Mouse (Mus musculus) intestine, embryonic 14.5 days (tissue): ENCODE measurements at regions not wholly inside any gene's neighbourhood (a gene's known extent, or its start where the extent isn't known, plus 50 kb on each side); places are given as distances from the start of the nearest gene placed in this dataset.

ENCODE experiments used
- ATAC-seq: fragments of 200-750 bp; cut with Nextera tagmentation; replicated peaks from 2 replicates; pipeline ENCODE4 v1.8.0; 2017; ENCODE audit warnings: low read depth, moderate number of reproducible peaks, moderate TSS enrichment, moderate library complexity; ENCODE audit not compliant: low FRiP score, low TSS enrichment
- DNase-seq: peaks from one replicate; pipeline ENCODE4 v3.0.0-alpha.2; 2018; ENCODE audit warnings: low spot score
- H3K27ac ChIP-seq: fragments of 300-500 bp; sonication (generic); 2 replicates; pipeline ENCODE4 v1.5.1; 2014; ENCODE audit warnings: low read depth, mild to moderate bottlenecking, control low read depth
- H3K27me3 ChIP-seq: fragments of 300-500 bp; sonication (generic); replicated peaks from 2 replicates; pipeline ENCODE4 v1.6.1; 2014; ENCODE audit warnings: low read length, control low read depth; ENCODE audit not compliant: control insufficient read depth, insufficient read depth
- H3K36me3 ChIP-seq: fragments of 300-500 bp; sonication (generic); 2 replicates; pipeline ENCODE4 v1.6.1; 2014; ENCODE audit warnings: low read length, control low read depth; ENCODE audit not compliant: control insufficient read depth, insufficient read depth
- H3K4me1 ChIP-seq: fragments of 300-500 bp; sonication (generic); replicated peaks from 2 replicates; pipeline ENCODE4 v1.6.1; 2014; ENCODE audit warnings: low read length, control low read depth, mixed read lengths; ENCODE audit not compliant: control insufficient read depth, insufficient read depth
- H3K4me2 ChIP-seq: fragments of 300-500 bp; sonication (generic); 2 replicates; pipeline ENCODE4 v1.6.1; 2014; ENCODE audit warnings: low read length
- H3K4me3 ChIP-seq: fragments of 300-500 bp; sonication (generic); 2 replicates; pipeline ENCODE4 v1.5.1; 2014; ENCODE audit warnings: low read depth, low read length, control low read depth, mixed read lengths
- H3K9ac ChIP-seq: fragments of 300-500 bp; sonication (generic); 2 replicates; pipeline ENCODE4 v1.6.1; 2014; ENCODE audit warnings: mild to moderate bottlenecking, low read length
- H3K9me3 ChIP-seq: fragments of 300-500 bp; sonication (generic); 2 replicates; pipeline ENCODE4 v1.6.1; 2016; ENCODE audit warnings: low read length, control low read depth; ENCODE audit not compliant: control insufficient read depth
- WGBS: fragments of 180-500 bp; shearing (Covaris S2); extraction: QIAGEN DNeasy Blood & Tissue Kit; methylation state at CpG from one replicate; pipeline ENCODE4 v1.1.7; 2014; 5-methylcytosine and 5-hydroxymethylcytosine counted together

DNA sequence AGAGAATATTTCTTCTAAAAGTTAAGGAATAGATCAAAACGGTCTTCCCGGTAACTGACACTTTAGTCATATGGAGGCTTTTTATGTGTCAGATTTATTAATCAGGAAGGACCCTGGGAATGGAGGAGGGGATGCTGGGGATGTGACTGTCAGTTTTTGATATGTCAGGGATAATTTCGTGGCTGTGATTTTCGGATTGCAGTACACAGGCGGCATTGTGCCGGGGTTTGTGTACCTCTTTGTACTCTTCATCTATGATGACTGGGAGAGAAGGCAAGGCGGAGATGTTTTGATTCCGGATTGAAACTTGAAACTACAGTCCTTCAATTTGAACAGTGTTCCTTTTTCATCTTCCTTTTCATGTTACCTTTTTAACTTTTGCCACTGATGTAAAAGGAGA lies 344.2 kb downstream of the Mdfic start:
- H3K4me2 ChIP-seq = no peak overlapping the region
- H3K27me3 ChIP-seq = no peaks in the 10 kb centered on the region
- no peak overlapping the region for H3K4me3 ChIP-seq
- H3K9ac ChIP-seq = no peak overlapping the region
- H3K36me3 ChIP-seq = no peaks in the 10 kb centered on the region
- 79% methylated on average over 8 of the region's 8 CpGs for WGBS
- DNase-seq (no peak), ATAC-seq (no peak)
- H3K27ac ChIP-seq = no peak overlapping the region
- no peaks in the 10 kb centered on the region for H3K4me1 ChIP-seq
- no peaks in the 10 kb centered on the region for H3K9me3 ChIP-seq

DNA sequence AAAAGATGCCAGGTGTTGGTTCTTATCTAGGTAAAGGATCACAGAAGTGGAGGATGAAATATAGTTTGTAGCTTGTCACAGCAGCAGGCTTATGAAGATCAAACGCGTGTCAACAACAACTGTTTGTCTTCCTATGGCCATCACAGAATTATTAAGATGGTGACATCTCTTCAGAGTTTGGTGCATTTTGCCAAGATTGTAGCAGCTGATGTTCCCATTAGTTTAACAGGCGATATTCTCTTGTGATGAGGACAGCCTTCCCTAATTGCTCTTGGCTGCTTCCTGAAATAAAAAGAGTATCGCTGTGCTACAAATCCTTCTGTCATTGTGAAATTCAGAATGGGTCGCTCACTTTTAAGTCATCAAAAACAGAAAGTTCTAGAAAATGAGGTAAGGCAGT lies 344.7 kb downstream of the Mdfic start:
- Histone ChIP-seq H3K4me3 (no peak overlapping the region), H3K4me2 (no peak overlapping the region), H3K27ac (no peak overlapping the region), H3K9me3 (no peaks in the 10 kb centered on the region), H3K27me3 (no peaks in the 10 kb centered on the region), H3K4me1 (no peaks in the 10 kb centered on the region), H3K36me3 (no peaks in the 10 kb centered on the region), H3K9ac (no peak overlapping the region)
- DNase-seq (no peak), ATAC-seq (no peak)
- WGBS = 87% methylated on average over 5 of the region's 5 CpGs

DNA sequence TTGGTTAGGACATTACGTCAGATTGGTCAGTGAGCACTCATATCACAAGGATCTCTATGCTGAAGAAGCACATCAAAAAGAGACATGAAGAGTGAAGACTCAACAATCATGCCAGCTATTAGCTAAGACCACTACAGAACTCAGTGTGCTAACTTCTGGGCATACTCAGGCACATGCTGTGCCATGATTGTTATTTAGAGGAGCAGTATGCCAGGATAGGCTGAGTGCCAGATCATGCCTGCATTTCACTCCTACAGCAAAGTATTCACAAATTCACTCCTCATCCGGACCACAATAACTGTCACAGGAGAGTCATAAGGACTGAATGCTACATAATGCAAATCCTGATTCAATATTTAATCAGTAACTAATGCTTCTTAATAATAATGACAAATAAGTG lies 355.8 kb downstream of the Mdfic start:
- Histone ChIP-seq H3K4me2 (no peak overlapping the region), H3K27me3 (no peaks in the 10 kb centered on the region), H3K4me1 (no peaks in the 10 kb centered on the region), H3K36me3 (no peaks in the 10 kb centered on the region), H3K9ac (no peak overlapping the region), H3K9me3 (no peaks in the 10 kb centered on the region), H3K27ac (no peak overlapping the region), H3K4me3 (no peak overlapping the region)
- WGBS = 90% methylated on average over 2 of the region's 2 CpGs
- ATAC-seq (no peak), DNase-seq (no peak)

DNA sequence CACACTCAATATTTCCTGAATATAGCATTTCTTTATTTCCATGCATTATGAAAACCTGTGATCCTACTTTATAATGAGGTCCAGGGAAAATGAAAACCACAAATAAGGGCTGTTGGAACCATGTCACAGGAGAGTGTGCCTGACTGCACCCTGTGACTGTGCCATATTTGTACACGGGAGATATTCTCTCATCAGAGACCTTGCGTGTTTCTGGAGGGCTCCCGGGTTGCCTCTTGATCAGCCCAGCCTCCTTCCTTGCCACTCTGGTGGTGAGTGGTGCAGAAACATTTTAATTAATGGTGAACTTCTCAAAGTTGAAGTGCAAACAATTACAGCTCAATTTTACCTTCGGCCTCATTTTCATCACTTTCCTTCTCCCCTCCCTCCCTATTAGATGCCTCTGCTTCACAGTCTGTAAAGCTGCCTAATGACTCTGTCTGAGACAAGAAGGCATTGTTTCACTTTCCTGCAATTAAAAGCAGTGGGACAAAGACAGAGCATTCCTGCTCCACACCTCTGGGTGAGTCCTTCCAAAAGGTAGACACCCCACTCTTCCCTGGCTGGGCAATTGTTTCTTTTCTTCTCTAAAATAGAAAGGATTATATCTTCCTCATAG lies 356.8 kb downstream of the Mdfic start:
- H3K27me3 ChIP-seq = no peaks in the 10 kb centered on the region
- no peaks in the 10 kb centered on the region for H3K4me1 ChIP-seq
- ATAC-seq (no peak), DNase-seq (no peak)
- no peaks in the 10 kb centered on the region for H3K9me3 ChIP-seq
- 78% methylated on average over 4 of the region's 4 CpGs for WGBS
- H3K27ac ChIP-seq = no peak overlapping the region
- no peak overlapping the region for H3K9ac ChIP-seq
- H3K4me3 ChIP-seq = no peak overlapping the region
- no peak overlapping the region for H3K4me2 ChIP-seq
- no peaks in the 10 kb centered on the region for H3K36me3 ChIP-seq

DNA sequence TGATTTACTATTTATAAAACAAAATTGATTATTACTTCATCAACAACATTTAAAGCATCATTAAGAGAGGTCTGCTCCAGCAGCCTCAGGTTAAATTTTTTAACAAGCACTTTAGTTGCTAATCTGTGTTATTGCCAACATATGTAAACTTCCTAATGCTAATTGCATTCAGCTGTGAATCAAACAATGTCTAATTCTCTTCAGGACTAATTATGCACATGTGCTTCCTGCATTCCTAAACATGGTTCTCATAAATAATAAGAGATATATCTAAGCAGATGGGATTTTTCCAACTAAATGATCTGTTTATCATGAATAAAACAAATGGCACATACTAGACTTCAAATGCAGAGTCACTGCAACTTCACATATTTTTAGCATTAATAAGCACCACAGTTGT lies 357.5 kb downstream of the Mdfic start:
- H3K9ac ChIP-seq = no peak overlapping the region
- H3K9me3 ChIP-seq = no peaks in the 10 kb centered on the region
- DNase-seq (no peak), ATAC-seq (no peak)
- H3K27me3 ChIP-seq = no peaks in the 10 kb centered on the region
- H3K4me2 ChIP-seq = no peak overlapping the region
- H3K27ac ChIP-seq = no peak overlapping the region
- H3K4me1 ChIP-seq = no peaks in the 10 kb centered on the region
- H3K36me3 ChIP-seq = no peaks in the 10 kb centered on the region
- no peak overlapping the region for H3K4me3 ChIP-seq

DNA sequence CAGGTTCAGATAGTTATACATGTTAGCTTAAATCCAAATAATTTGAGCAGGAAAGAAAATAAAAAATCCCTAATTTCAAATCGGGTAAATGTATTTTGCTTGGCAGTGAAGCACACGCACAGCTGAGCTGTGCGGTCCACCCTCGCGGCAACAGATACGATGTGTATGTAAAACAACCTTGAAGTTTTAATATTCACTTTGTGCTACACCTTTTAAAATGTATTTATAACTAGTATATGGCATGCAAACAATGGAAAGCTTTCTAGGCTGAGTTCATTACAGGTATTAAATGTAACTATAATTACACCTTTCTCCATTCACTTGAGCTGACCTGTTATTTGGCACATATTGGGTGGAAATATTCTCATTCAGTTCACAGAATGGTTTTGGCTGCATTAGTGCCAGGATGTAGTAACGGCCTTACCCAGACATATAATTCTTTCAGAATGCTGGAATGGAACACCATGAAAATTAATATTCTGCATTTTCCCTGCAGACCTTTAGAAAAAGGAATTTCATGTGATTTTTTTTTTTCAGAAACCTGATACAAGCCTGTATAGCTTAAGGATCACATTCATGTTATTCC lies 366.6 kb downstream of the Mdfic start:
- H3K4me2 ChIP-seq = no peak overlapping the region
- H3K4me1 ChIP-seq = no peaks in the 10 kb centered on the region
- 86% methylated on average over 7 of the region's 7 CpGs for WGBS
- no peak overlapping the region for H3K4me3 ChIP-seq
- H3K9me3 ChIP-seq = no peaks in the 10 kb centered on the region
- no peaks in the 10 kb centered on the region for H3K27me3 ChIP-seq
- no peaks in the 10 kb centered on the region for H3K36me3 ChIP-seq
- H3K9ac ChIP-seq = no peak overlapping the region
- no peak for DNase-seq
- H3K27ac ChIP-seq = no peak overlapping the region
- ATAC-seq = no peak

DNA sequence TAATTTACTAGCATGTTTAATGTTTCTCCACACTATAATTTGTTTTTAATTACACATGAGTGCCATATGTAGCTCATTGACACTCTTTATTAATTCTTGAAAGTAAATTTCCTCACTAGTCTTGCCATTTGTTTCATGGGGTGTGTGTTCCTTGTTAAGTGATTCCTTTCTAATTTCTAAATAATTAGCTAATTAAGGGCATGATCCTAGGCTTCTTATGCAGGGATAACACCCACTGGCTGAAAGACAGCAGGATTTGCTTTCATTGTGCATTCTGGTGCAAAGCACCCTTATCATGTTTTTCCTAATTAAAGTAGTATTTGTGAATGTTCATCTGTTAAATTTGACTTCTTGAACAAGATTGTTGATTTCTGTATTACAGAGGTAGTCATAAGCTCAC lies 378.3 kb downstream of the Mdfic start:
- DNase-seq = no peak
- H3K4me3 ChIP-seq = no peak overlapping the region
- H3K27me3 ChIP-seq = no peaks in the 10 kb centered on the region
- no peak overlapping the region for H3K4me2 ChIP-seq
- no peaks in the 10 kb centered on the region for H3K4me1 ChIP-seq
- no peaks in the 10 kb centered on the region for H3K36me3 ChIP-seq
- no peak for ATAC-seq
- no peaks in the 10 kb centered on the region for H3K9me3 ChIP-seq
- no peak overlapping the region for H3K9ac ChIP-seq
- no peak overlapping the region for H3K27ac ChIP-seq

DNA sequence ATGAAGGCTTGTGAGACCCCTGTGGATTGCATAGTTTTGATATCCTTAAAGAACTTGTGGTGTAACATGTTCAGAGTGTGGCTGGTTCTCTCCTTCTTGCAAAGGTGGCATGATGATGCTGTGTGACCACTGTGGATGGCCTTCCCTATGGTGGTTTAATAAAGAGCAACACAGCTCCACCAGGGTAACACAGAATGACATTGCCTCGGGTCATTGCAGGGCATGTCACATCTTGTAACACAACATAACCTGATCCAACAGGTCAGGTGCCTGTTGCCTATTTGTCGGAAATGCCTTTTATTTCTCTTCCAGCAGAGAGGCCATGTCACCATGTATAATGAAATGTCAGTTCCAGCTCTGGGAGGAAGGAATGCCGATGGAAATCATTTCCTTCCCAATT lies 420.5 kb downstream of the Mdfic start:
- Histone ChIP-seq H3K4me3 (no peak overlapping the region), H3K9ac (no peak overlapping the region), H3K27ac (no peak overlapping the region), H3K36me3 (no peaks in the 10 kb centered on the region), H3K27me3 (no peaks in the 10 kb centered on the region), H3K4me1 (no peaks in the 10 kb centered on the region), H3K9me3 (no peaks in the 10 kb centered on the region), H3K4me2 (no peak overlapping the region)
- ATAC-seq (no peak), DNase-seq (no peak)
- 74% methylated on average over 3 of the region's 3 CpGs for WGBS

DNA sequence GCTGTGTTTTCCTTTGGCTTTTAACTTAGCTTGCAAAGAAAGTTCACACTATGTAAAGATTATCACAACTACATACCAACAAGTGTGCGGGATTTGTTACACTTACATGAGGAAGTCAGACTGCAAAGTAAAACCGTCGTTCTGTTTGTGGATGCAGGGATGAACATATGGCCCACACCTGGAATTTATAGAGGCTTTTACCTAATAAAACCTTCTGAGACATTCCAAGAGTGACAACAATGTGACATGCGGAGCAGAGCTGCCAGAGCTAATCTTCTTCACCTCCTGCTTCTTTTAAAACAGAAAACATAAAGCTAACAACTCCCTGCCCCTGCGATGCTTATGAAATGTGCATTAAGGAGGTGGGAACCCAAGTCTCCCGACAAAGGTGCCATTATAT lies 424.1 kb downstream of the Mdfic start:
- Histone ChIP-seq H3K9ac (no peak overlapping the region), H3K4me2 (no peak overlapping the region), H3K4me3 (no peak overlapping the region), H3K9me3 (no peaks in the 10 kb centered on the region), H3K27me3 (no peaks in the 10 kb centered on the region), H3K4me1 (no peaks in the 10 kb centered on the region), H3K27ac (no peak overlapping the region), H3K36me3 (no peaks in the 10 kb centered on the region)
- WGBS = 32% methylated on average over 6 of the region's 6 CpGs
- no peak for DNase-seq
- ATAC-seq = no peak
